Mouse (Mus musculus): ENCODE measurements around the gene Magohb.

GRCm38 (mm10) chr6:131339309-131339708 lies 46.3 kb upstream of the Magohb start:
- TF ChIP-seq CTCF (IDR thresholded peaks at IDR 0.05; ENCODE audit: control insufficient read depth, insufficient read depth, insufficient read length) (no peak), MYOD1 (IDR thresholded peaks at IDR 0.05; ENCODE audit: control insufficient read depth, insufficient read length, low read depth) (no peak), MAX (IDR thresholded peaks at IDR 0.05) (no peak)
